Mouse (Mus musculus) neural tube, embryonic 13.5 days (tissue): ENCODE measurements at regions not wholly inside any gene's neighbourhood (a gene's known extent, or its start where the extent isn't known, plus 50 kb on each side); places are given as distances from the start of the nearest gene placed in this dataset.

Experiments
- ATAC-seq: fragments of 200-750 bp; cut with Nextera tagmentation; 2 replicates; pipeline ENCODE4 v1.8.0; 2017; ENCODE audit warnings: low read depth, mild to moderate bottlenecking, moderate TSS enrichment, moderate library complexity
- H3K27ac ChIP-seq: fragments of 300-500 bp; sonication (generic); replicated peaks from 2 replicates; pipeline ENCODE4 v1.5.1; 2015; ENCODE audit warnings: moderate library complexity, mild to moderate bottlenecking, inconsistent platforms
- H3K27me3 ChIP-seq: fragments of 300-500 bp; sonication (generic); 2 replicates; pipeline ENCODE4 v1.6.1; 2015; ENCODE audit warnings: mild to moderate bottlenecking, inconsistent platforms
- H3K36me3 ChIP-seq: fragments of 300-500 bp; sonication (generic); 2 replicates; pipeline ENCODE4 v1.6.1; 2015; ENCODE audit warnings: mild to moderate bottlenecking, inconsistent platforms
- H3K4me1 ChIP-seq: fragments of 300-500 bp; sonication (generic); replicated peaks from 2 replicates; pipeline ENCODE4 v1.6.1; 2015; ENCODE audit warnings: inconsistent platforms
- H3K4me2 ChIP-seq: fragments of 300-500 bp; sonication (generic); 2 replicates; pipeline ENCODE4 v1.6.1; 2015; ENCODE audit warnings: inconsistent platforms, mild to moderate bottlenecking, moderate library complexity
- H3K4me3 ChIP-seq: fragments of 300-500 bp; sonication (generic); 2 replicates; pipeline ENCODE4 v1.5.1; 2015; ENCODE audit warnings: mild to moderate bottlenecking, inconsistent platforms
- H3K9ac ChIP-seq: fragments of 300-500 bp; sonication (generic); 2 replicates; pipeline ENCODE4 v1.6.1; 2015; ENCODE audit warnings: moderate library complexity, mild to moderate bottlenecking, inconsistent platforms
- H3K9me3 ChIP-seq: fragments of 300-500 bp; sonication (generic); 2 replicates; pipeline ENCODE4 v1.6.1; 2016; ENCODE audit warnings: inconsistent platforms
- WGBS: fragments of 180-500 bp; shearing (Covaris S2); methylation state at CpG from one replicate; pipeline ENCODE4 v1.1.7; 2015; 5-methylcytosine and 5-hydroxymethylcytosine counted together

DNA sequence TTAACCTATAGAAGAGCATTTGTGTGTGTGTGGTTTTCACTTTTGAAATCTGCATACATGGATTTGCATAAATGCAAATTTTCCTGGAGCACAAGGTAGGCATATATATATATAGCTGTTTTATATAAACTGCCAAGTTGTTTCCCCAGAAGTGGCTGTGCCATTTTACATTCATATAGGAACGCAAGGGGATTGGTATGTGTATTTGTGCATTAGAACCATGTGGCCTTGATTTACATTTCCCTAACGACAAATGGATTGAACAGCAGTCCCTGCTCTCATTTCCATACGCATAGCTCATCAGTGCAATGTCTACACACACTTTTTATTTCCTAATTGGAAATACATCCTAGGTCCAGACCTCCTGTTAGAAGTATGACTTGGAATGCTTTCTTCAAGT lies 1069.9 kb downstream of the Synb start:
- Histone ChIP-seq H3K27me3 (no peaks in the 10 kb centered on the region), H3K27ac (no peak overlapping the region), H3K9me3 (no peaks in the 10 kb centered on the region), H3K4me1 (peaks cover 4% of the 10 kb centered on the region), H3K36me3 (no peaks in the 10 kb centered on the region), H3K4me3 (no peak overlapping the region), H3K4me2 (no peak overlapping the region), H3K9ac (no peak overlapping the region)
- no peak for ATAC-seq
- 62% methylated on average over 3 of the region's 3 CpGs for WGBS

DNA sequence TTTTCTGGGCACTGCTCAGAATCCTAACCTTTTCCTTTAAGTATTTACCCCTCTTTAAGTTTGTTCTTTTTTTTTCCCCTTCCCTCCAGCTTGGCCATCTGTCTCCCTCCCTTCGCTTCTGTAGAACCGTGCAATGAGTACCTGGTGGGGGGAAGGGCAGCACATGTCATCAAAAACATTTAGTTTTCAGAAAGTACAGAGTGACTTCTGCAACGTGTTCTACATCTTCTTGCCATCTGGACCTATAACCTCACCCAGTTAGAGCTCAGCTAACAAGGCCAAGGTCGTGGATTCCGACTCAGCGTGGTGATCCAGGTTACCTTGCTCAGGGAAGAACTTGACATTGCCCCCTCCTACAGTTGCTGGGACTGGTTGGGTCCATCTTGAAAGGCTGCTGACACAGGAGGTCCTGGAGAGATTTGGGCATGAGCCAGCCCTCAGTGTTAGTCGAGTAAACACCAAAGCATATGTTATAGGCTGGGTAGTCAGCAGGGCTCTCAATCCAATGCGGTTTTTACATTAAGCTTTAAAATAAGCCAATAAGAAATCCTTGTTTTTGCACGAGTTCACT lies 1075.0 kb downstream of the Synb start:
- WGBS: 74% methylated on average over 9 of the region's 9 CpGs

GRCm38 (mm10) chr14:68218471-68218870 lies 1075.6 kb downstream of the Synb start:
- H3K27ac ChIP-seq: peak overlapping the region; percentile 40
- ATAC-seq: no peak
- no peak overlapping the region for H3K9ac ChIP-seq
- H3K4me2 ChIP-seq: no peak overlapping the region
- peaks cover 22% of the 10 kb centered on the region for H3K4me1 ChIP-seq
- no peaks in the 10 kb centered on the region for H3K36me3 ChIP-seq
- no peak overlapping the region for H3K4me3 ChIP-seq
- WGBS: 38% methylated on average over 4 of the region's 4 CpGs
- H3K9me3 ChIP-seq: no peaks in the 10 kb centered on the region
- no peaks in the 10 kb centered on the region for H3K27me3 ChIP-seq

More for the DNA sequence above, 1075.0 kb downstream of the Synb start:
- peaks cover 22% of the 10 kb centered on the region for H3K4me1 ChIP-seq
- no peaks in the 10 kb centered on the region for H3K27me3 ChIP-seq
- H3K9ac ChIP-seq: no peak overlapping the region
- H3K4me3 ChIP-seq: no peak overlapping the region
- no peaks in the 10 kb centered on the region for H3K36me3 ChIP-seq
- no peak overlapping the region for H3K4me2 ChIP-seq
- ATAC-seq: no peak
- no peaks in the 10 kb centered on the region for H3K9me3 ChIP-seq
- peak overlapping the region; percentile 40 for H3K27ac ChIP-seq

DNA sequence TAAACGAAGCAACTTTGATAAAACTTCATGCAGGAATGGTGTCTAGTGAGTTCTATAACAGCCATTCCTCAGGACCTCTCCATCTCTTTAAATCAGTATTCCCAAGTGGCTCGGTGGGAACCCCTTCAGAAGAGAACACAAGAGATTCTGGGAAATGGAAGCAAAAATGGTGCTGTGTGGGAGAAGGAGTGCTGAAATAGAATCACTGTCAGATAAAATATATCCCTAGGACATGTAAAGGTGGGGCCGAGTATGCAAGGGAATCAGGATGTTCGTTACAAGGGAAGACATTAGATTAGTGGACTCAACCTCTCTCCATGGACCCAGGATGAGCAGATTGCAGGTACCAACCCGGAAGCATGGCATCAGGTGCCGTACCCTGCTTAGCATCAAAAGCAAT lies 1076.1 kb downstream of the Synb start:
- Histone ChIP-seq H3K9ac (no peak overlapping the region), H3K27ac (no peak overlapping the region), H3K36me3 (no peaks in the 10 kb centered on the region), H3K4me2 (no peak overlapping the region), H3K27me3 (no peaks in the 10 kb centered on the region), H3K9me3 (no peaks in the 10 kb centered on the region), H3K4me1 (peaks cover 22% of the 10 kb centered on the region), H3K4me3 (no peak overlapping the region)
- WGBS: 77% methylated on average over 6 of the region's 6 CpGs
- ATAC-seq: no peak

- Histone ChIP-seq H3K9me3 (no peaks in the 10 kb centered on the region), H3K4me2 (no peak overlapping the region), H3K36me3 (no peaks in the 10 kb centered on the region), H3K27me3 (no peaks in the 10 kb centered on the region), H3K4me1 (peaks cover 15% of the 10 kb centered on the region), H3K9ac (no peak overlapping the region), H3K4me3 (no peak overlapping the region), H3K27ac (no peak overlapping the region)
- 87% methylated on average over 5 of the region's 5 CpGs for WGBS
- no peak for ATAC-seq
These were observed 1080.2 kb downstream of the Synb start for GRCm38 (mm10) chr14:68213879-68214278.

- Histone ChIP-seq H3K4me1 (peaks cover 32% of the 10 kb centered on the region), H3K36me3 (no peaks in the 10 kb centered on the region), H3K4me3 (no peak overlapping the region), H3K9ac (no peak overlapping the region), H3K27ac (peak overlapping the region; percentile 49), H3K4me2 (peak overlapping the region; percentile 20; the same call in 1 of the 2 replicates), H3K9me3 (no peaks in the 10 kb centered on the region), H3K27me3 (no peaks in the 10 kb centered on the region)
- no peak; the same call in 1 of the 2 replicates for ATAC-seq
- WGBS: 8% methylated on average over 8 of the region's 8 CpGs
These were observed 1095.3 kb downstream of the Synb start for GRCm38 (mm10) chr14:68198802-68199201.

GRCm38 (mm10) chr14:68197470-68197800 lies 1096.7 kb downstream of the Synb start:
- WGBS: 8% methylated on average over 12 of the region's 13 CpGs
- ATAC-seq: peak; percentile 66
- Histone ChIP-seq H3K4me3 (no peak overlapping the region), H3K27me3 (no peaks in the 10 kb centered on the region), H3K36me3 (no peaks in the 10 kb centered on the region), H3K9me3 (no peaks in the 10 kb centered on the region), H3K27ac (peak overlapping the region; percentile 57), H3K4me1 (peaks cover 32% of the 10 kb centered on the region), H3K4me2 (peak overlapping the region; percentile 15; the same call in 1 of the 2 replicates), H3K9ac (no peak overlapping the region)

GRCm38 (mm10) chr14:68196762-68197469 lies 1097.2 kb downstream of the Synb start:
- 22% methylated on average over 9 of the region's 9 CpGs for WGBS
- peak; percentile 46 for ATAC-seq

DNA sequence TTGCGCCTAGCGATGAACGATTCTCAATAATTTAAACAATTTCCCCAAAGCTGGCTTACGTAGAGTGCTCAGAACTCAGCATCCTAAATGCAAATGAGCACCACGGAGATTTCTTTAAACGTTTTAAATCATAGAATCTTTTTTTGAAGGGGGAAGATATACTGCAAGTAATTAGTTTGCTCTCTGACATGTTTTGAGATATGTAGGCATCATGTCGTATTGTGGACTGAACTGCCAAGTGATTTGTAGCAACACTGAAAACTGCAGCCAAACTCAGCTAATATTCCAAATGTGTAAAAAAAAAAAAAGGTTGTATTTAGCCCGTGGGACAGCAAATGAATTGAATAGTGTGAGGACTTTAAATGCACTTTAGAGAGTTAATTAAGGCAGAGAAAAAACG lies 1097.9 kb downstream of the Synb start:
- 48% methylated on average over 9 of the region's 9 CpGs for WGBS

More at GRCm38 (mm10) chr14:68196762-68197469, 1097.2 kb downstream of the Synb start:
- H3K9ac ChIP-seq: no peak overlapping the region
- H3K4me1 ChIP-seq: peaks cover 32% of the 10 kb centered on the region
- H3K27me3 ChIP-seq: no peaks in the 10 kb centered on the region
- no peaks in the 10 kb centered on the region for H3K36me3 ChIP-seq
- peak overlapping the region; percentile 57 for H3K27ac ChIP-seq
- no peak overlapping the region for H3K4me3 ChIP-seq
- no peaks in the 10 kb centered on the region for H3K9me3 ChIP-seq
- H3K4me2 ChIP-seq: peak overlapping the region; percentile 15

DNA sequence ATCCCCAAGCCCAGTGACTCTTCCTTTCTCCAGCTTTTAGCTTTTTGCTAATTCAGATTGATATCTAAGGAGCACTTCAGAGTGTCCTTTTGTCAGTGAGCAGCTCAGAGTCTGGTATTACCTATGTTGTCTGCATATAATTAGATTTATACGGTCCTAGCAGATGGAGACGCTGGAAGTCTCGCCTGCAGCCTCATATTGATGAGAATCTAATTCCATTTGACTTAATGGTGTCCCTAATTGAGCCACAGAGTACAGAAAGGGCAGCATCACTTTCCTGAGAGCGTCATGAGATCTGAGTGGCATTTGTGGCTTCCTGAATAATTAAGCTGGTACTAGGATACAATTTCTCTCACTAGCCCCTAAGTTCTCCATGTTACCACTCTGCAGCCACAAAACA lies 1104.2 kb downstream of the Synb start:
- WGBS: 30% methylated on average over 4 of the region's 4 CpGs
- Histone ChIP-seq H3K9ac (no peak overlapping the region), H3K9me3 (no peaks in the 10 kb centered on the region), H3K27ac (0 out of 2 replicates have a peak overlapping the region, but pooled peaks have one; percentile 4), H3K27me3 (no peaks in the 10 kb centered on the region), H3K4me3 (no peak overlapping the region), H3K36me3 (no peaks in the 10 kb centered on the region), H3K4me2 (no peak overlapping the region), H3K4me1 (no peaks in the 10 kb centered on the region; the same call in 1 of the 2 replicates)
- ATAC-seq: 0 out of 2 replicates have a peak, but pooled peaks have one; percentile 23

More for the DNA sequence above, 1097.9 kb downstream of the Synb start:
- H3K27ac ChIP-seq: peak overlapping the region; percentile 49; the same call in 1 of the 2 replicates
- H3K4me2 ChIP-seq: no peak overlapping the region
- H3K4me3 ChIP-seq: no peak overlapping the region
- peaks cover 32% of the 10 kb centered on the region for H3K4me1 ChIP-seq
- H3K36me3 ChIP-seq: no peaks in the 10 kb centered on the region
- no peak for ATAC-seq
- H3K9ac ChIP-seq: no peak overlapping the region
- no peaks in the 10 kb centered on the region for H3K27me3 ChIP-seq
- H3K9me3 ChIP-seq: no peaks in the 10 kb centered on the region

DNA sequence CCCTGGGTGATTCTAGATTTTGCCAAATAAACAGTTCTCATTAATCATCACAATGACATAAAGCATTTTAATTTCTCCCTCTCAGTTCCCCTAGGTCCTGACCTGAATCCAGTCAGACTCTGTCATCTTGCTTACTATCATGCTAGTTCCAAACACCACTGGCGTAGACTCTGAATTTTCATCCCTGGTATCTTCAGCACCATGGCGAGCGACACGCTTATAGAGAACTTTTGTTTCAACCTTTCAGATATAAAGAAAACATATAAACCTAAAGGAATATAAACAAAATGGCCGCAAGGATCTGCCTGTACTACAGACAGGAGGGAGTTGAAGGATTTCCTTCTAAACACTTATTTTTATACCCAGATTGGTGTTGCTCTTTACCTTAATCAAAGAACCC lies 1105.8 kb downstream of the Synb start:
- H3K27me3 ChIP-seq: no peaks in the 10 kb centered on the region
- 73% methylated on average over 5 of the region's 5 CpGs for whole genome bisulfite sequencing
- ATAC-seq: no peak

GRCm38 (mm10) chr14:68182606-68183005 lies 1111.5 kb downstream of the Synb start:
- no peak overlapping the region for H3K4me3 ChIP-seq
- no peak overlapping the region; the same call in 1 of the 2 replicates for H3K27ac ChIP-seq
- no peak overlapping the region for H3K9ac ChIP-seq
- WGBS: 46% methylated on average over 9 of the region's 9 CpGs
- no peak for ATAC-seq
- 0 out of 2 replicates have a peak, but pooled peaks cover 5% of the 10 kb centered on the region for H3K4me1 ChIP-seq
- no peaks in the 10 kb centered on the region for H3K27me3 ChIP-seq
- H3K36me3 ChIP-seq: no peaks in the 10 kb centered on the region
- no peaks in the 10 kb centered on the region for H3K9me3 ChIP-seq
- no peak overlapping the region for H3K4me2 ChIP-seq

More for the DNA sequence above, 1105.8 kb downstream of the Synb start:
- Histone ChIP-seq H3K9me3 (no peaks in the 10 kb centered on the region), H3K4me1 (no peaks in the 10 kb centered on the region; the same call in 1 of the 2 replicates), H3K27ac (0 out of 2 replicates have a peak overlapping the region, but pooled peaks have one; percentile 20), H3K4me2 (no peak overlapping the region), H3K9ac (no peak overlapping the region), H3K36me3 (no peaks in the 10 kb centered on the region), H3K4me3 (no peak overlapping the region)
